Mouse (Mus musculus): ENCODE data around the gene Foxr1.
"Not testable (repeated sequence)": the region's sequence is repeated elsewhere in the genome, so short reads cannot be mapped to it uniquely, and the experiment has no call there.

Foxr1 gene

DNA sequence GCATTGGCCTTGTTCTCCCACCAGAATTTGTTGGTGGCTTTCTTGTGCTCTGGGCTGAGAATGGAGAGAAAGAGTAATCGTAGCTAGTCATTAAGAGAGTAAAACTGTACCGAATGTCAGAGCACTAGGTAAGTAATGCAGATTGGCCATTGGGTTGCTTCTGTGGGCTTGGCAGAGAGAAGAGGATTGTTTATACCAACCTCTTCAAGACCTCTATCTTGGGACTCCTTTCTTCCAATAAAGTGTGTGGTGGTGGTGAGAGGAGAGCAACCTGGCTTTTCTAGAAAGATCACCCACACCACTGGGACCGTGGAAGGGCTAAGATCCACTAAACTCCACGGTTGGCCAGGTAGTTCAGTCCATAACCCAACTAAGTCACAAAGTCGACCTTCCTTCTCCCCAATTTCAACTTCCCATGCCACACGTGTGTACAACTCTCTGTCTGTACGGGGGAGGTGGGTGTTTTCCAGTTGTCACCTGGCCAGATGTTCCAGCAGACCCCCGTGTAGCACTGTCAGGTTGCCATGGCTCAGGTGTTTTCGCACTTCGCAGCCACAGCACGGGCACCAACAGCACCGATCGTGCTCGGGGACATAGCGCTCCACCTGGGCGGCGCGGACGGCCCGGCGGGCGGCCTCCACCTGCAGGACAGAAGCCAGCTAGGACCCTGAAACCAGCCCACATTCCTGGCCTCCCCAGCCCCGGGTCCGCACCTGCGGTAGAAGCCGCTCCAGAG lies 23.6 kb downstream of the Foxr1 start:
- DNase-seq (ENCODE audit: low spot score in 2 of 2) = no peak

DNA sequence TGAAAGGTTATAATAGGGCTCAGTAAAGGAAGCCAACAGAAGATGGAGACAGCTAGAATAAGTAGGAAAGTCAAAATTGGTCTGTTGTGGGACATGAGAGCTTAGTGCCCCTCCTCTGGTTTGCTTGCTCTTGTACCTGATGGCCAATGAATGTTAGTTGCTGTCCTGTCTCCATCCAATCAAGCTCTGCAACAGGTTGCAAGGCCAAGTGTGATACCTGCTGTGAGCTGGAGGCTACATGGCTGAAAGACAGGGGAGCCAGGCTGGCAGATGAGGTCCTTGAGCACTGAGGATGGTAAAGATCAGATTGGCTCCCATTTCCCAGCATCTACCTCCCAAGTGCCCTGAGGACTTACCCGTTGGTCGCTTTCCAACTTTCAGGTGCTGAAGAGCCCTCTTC lies 28.2 kb downstream of the Foxr1 start:
- DNase-seq (ENCODE audit: low spot score in 2 of 2) = no peak

DNA sequence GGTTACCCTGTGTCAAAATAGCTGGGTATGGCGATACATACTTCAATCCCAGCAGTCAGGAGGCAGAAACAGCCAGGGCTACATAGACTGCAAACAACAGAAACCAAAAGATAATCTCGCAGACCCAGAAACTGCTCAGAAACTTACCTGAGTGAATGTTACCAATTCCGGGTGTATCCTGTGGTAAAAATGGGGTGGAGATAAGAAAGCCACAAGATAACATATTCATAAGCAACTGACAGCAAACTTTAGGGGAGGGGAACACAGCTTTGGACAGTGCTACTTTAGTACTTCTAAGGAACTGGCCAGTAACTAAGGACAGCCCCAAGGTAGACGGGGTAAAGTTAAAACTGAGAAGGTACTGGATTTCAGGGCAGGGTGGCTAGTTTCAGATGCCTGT lies 28.6 kb downstream of the Foxr1 start:
- no peak for DNase-seq (ENCODE audit: low spot score in 2 of 2)

DNA sequence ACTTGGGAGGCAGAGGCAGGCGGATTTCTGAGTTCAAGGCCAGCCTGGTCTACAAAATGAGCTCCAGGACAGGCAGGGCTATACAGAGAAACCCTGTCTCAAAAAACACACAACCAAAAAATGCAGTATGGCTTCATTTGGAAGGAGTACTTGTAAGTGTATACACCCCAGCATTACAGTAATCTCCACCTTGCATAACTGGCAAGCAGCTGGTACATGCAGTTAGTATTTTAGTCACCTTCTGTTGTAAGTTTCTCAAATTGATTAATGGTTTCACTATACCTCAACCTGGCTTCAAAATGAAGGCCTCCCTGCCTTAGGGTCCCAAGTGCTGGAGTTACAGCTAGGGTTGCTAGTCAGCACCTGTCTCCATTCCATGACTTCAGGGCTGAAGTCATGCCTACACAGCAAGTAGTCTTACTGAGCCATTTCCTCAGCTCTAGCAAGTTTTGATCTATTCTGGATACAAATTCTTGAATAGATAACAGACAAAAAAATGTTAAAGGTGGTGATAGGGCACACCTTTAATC lies 29.3 kb downstream of the Foxr1 start:
- no peak for DNase-seq (ENCODE audit: low spot score in 2 of 2)

DNA sequence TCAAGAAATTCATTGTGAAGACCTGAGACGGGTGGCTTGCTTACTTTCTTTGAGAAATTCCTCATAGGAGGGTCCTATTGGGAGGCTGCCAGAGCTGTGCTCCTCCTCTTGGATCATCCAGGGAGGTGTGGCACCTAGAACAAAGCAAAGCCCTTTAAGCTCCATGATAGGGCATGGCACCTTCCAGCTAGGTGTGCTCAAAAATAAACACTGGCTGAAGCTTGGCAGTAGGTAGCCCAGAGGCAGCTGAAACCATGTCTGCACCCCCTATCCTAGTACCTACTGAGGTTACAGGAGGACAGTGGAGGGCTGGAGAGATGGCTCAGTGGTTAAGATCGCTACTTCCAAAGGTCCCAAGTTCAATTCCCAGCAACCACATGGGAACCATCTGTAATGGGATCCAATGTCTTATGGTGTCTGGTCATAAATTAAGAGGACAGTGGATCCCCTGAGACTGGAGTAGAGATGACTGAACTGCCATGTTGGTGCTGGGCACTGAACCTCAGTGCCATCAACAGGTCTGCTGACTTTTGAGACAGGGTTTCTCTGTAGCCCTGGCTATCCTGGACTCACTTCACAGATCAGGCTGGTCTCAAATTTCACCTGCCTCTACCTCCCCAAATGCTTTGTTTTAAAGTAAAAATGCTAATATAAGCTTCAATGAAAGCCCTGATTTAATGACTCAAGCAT lies 30.1 kb downstream of the Foxr1 start:
- no peak for DNase-seq (ENCODE audit: low spot score in 2 of 2)

DNA sequence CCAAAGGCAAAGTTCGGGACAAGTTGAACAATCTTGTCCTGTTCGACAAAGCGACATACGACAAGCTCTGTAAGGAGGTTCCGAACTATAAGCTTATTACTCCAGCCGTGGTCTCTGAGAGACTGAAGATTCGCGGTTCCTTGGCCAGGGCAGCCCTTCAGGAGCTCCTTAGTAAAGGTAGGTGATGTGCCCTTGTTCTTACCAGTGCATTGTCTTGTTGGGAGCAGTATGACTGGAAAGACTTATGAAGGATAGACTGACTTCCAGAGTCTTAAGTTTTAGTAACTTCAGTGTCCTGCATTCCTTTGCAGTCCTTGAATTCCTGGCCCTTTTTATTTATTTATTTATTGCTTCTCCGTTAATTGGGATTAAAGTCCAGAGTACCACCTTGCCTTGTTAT lies 32.2 kb downstream of the Foxr1 start:
- not testable (repeated sequence) for DNase-seq (ENCODE audit: low spot score in 2 of 2)

DNA sequence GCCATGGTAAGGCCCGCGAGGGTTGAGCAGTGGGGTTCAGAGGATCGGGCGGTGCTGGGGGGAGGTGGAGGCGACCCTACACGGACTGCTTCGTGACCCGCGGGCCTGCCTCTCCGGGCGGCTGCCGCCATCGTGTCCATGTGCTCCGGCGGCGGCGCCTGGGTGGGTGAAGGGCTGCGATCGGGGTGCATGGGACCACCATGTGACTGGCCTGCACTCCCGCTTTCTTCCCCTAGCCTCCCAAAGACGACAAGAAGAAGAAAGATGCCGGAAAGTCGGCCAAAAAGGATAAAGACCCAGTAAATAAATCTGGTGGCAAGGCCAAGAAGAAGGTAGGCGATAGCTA lies 33.2 kb downstream of the Foxr1 start:
- DNase-seq (ENCODE audit: low spot score in 2 of 2) = no peak

DNA sequence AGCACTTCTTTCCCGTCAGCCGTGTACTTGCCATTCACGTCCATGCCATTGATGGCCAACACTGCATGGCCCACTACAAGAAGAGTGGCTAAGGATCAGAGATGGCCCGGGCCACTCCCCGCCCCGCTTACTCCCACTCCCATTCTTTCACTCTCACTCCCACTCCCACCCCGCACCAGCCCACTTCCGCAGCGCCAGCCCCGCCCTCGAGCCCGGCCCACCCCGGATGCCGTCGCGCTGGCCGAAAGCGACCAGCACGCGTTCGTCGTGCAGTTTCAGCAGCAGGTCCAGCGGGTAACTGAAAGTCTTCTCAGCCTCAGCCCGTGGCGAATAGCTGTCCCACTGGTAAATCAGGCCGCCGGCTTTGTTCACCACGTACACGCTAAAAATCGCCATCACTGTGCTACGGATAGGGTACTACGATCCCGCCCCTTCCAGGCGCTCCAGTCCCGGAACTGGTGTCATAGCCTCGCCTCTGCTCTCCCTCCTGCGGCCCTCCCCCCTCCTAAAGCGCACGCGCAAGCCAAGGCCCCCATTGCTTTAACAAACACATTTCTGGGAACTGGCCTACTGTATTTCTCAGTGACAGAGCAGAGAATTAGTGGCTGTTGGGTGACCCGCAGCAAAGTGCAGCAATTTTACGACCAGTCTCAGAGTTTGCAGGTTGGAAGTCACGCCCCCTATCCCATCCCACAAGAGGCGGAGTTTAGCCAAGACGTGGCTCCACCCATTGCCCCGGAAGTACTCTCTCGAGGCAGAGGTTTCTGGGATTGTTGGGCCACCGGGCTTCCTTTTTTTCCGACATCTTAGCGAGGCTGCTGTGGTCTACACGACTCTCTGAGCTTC lies 33.8 kb downstream of the Foxr1 start, which contains the start of the genes Rps25 and Trappc4:
Rps25 (plus strand) TSS at position 234 of the 846 bp plus-strand sequence.
Trappc4 (minus strand) TSS at position 695 of the 846 bp plus-strand sequence.
- peak; percentile 88 to 89 for DNase-seq (ENCODE audit: low spot score in 2 of 2)

DNA sequence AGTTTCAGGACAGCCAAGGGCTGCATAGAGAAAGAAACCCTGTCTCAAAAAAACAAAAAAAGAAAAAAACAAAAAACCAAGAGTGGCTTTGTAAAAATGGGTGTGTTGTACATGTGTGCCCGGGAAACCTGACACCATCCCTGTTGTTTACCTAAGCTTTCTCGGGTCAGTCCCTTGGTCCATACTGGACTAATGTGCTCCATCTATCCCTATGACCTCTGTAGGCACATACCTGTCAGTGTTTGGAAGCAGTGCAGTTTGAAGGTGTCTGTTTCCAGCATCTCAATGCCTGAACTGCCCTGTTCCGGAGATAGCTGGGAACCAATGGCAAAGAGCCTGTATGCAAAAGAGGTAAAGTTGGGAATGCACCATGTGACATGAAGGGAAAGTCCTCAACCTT lies 35.9 kb downstream of the Foxr1 start:
- no peak for DNase-seq (ENCODE audit: low spot score in 2 of 2)

DNA sequence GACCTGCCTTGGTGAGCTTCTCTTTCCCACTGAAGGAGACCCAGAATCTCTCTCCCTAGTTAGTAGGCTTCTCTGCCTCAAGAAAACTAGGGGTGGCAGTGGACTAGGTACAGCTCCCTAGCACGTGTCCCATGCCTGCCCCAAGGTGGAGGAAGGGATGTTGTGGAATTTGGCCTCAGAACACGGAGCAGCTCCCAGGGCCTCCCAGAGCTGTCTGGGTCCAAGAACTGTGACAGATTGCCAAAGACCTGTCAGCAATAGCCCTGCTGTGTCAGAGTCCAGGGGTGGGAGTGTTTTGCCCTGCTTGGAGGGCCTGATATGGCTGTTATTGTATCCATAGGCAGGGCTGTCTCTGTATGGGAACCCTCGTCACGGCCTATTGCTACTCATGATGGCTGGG lies 39.9 kb downstream of the Foxr1 start:
- DNase-seq (ENCODE audit: low spot score in 2 of 2) = no peak

DNA sequence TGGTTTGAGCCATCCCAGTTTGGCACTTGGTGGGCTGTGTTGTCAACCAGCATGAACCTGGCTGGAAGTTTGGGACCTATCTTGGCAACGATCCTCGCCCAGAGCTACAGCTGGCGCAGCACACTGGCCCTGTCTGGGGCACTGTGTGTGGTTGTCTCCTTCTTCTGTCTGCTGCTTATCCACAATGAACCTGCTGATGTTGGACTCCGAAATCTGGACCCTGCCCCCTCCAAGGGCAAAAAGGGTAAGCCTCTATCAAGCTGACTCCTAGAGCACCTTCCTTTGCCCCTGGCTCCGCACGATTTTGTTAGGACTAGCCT lies 41.2 kb downstream of the Foxr1 start:
- no peak for DNase-seq (ENCODE audit: low spot score in 2 of 2)

DNA sequence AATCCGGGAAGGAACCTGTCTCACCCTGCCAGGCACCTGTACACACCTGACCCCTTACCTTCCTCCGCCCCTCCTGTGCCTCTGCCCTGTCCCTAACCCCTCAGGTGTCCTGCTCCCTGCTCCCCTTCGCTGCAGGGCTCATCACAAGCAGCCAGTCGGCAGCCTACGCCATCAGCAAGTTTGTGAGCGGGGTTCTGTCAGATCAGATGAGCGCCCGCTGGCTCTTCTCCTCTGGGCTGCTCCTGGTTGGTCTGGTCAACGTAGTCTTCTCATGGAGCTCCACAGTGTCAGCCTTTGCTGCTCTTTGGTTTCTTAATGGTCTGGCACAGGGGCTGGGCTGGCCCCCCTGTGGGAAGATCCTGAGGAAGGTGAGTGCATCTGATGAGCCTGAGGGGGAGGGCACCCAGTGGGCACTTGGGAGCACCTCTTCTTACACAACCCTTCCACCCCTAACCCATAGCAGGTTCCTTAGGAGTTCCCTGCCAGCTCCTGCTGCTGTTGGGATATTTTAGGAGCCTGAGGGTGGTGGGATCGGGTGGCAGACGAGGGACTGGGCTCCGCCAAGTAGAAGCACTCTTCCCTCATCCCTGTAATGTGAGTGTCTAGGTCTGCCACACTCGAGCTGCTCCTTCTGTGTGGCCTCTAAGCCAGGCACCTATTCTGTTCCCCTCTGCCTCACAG lies 41.7 kb downstream of the Foxr1 start:
- no peak for DNase-seq (ENCODE audit: low spot score in 2 of 2)

DNA sequence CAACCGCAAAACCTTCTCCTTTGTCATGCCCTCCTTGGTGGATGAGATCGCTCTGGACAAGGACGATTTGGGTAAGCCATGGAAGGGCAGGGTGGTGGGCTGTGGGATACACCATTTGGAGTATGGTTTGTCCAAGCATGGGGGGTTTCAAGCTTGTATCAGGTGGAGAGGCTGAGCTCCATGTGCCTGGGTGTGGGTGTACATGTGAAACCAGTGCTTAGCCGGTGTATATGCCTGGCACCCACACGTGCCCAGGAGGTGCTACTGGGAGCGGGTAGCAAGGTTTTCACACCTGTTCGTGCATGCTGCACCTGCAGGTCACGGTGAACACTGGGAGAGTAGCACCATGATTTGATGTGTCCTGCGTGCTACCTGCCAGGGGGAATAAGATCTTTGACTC lies 42.4 kb downstream of the Foxr1 start:
- DNase-seq (ENCODE audit: low spot score in 2 of 2) = no peak

DNA sequence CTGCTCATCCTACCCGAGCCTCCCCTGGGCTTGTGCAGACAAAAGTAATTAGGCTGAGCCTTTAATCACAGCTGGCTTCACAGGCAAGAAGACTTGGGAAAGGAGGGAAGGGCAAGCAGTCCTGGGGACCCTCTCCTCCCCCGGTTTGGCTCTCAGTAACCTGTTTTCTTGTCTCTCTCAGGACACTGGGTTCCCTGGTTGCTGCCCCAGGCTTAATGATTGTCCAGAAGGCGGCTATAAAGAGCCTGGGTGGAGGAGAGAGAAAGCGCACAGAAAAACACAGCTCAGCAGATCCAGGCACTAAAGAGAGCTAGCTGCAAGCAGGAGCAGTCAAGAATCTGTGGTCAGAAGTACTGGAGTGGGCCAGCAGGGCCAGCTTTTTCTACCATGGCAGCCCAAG lies 42.8 kb downstream of the Foxr1 start:
- no peak for DNase-seq (ENCODE audit: low spot score in 2 of 2)

DNA sequence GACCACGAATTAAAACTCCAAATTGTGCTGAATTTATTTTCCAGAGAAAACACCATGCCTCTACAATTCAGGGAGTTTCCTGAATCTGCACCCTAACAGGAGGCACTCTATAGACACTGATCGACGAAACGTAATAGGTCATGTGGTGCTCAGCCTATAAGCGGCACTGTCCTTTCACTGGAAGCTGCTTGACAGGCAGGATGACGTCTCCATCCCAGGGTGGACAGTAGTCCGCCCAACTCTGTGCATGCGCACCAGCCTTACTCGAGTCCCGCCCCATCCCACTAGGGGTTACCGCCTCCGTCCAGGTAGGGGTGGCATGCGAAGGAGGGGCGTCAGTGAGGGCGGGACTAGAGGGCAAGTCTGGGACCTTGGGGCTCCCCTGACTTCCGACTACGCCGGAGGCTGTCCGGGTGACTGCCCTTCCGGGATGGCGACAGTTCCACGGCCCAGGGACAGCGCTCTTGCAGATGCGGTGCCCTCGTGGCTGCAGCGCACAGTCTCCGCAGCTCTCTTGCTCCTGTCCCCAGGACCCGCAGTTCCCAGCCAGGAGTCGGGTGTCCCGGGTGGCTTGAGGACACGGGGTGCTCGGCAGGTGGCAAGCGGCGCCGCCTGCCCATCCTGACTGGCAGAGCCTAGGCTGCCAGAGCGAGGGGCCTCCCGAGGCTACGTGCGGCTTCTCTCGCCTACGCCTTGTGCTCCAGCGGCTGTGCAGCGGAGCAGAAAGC lies 44.1 kb downstream of the Foxr1 start, which contains the start of gene Slc37a4:
Slc37a4 (plus strand) TSS at position 169 of the 728 bp plus-strand sequence.
- DNase-seq (ENCODE audit: low spot score in 2 of 2) = peak; percentile 86 to 92

DNA sequence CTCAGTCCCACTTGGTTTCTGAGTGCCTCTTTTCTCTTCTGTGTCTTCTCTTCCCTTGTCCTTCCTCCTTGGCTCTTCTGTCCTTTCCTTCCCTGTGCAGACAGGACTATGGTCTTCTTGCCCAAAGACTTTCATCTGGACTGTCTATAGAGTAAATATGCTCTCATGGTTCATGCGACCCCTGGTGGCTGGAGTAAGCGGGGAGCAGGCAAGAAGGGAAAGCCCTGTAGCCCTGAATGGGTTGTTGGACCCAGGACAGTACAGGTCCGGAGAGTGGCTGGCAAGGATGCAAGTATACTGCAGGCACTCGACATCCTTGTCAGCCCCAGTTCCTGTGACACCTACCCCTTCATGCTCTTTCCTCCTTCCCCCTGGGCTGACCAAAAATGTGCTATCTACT lies 49.5 kb downstream of the Foxr1 start:
- DNase-seq (ENCODE audit: low spot score in 2 of 2) = peak in 1 of 2 experiments; percentile 56

DNA sequence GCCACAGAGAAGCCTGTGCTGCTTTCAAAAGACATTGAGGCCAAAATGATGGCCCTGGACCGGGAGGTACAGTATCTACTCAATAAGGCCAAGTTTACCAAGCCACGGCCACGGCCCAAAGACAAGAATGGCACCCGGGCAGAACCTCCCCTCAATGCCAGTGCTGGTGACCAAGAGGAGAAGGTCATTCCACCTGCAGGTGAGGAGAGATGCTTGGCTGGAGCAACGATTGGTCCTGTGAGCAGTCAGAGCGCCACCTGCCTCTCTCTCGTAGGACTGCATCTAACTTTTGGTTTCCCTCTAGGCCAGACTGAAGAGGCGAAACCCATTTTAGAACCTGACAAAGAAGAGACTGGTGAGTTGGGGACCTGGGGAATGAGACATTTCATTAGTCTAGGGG lies 51.7 kb downstream of the Foxr1 start:
- DNase-seq (ENCODE audit: low spot score in 2 of 2) = no peak

DNA sequence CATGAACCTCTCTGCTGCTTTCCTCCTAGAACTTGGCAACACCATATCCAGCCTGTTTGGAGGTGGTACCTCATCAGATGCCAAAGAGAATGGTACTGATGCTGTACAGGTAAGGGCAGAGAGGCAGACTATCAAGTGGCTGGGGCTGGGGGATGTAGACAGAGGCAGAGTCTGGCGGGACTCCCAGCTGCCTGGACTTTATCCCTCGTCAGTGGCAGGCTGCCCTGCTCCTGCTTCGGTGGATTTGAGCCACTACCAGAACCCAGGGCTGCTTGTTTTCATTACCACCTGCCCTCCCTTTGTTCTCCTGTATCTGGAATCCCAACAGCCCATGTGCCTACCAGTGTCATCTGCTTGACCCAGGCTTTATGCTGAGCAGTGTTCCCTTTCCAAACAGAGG lies 53.7 kb downstream of the Foxr1 start:
- no peak for DNase-seq (ENCODE audit: low spot score in 2 of 2)

DNA sequence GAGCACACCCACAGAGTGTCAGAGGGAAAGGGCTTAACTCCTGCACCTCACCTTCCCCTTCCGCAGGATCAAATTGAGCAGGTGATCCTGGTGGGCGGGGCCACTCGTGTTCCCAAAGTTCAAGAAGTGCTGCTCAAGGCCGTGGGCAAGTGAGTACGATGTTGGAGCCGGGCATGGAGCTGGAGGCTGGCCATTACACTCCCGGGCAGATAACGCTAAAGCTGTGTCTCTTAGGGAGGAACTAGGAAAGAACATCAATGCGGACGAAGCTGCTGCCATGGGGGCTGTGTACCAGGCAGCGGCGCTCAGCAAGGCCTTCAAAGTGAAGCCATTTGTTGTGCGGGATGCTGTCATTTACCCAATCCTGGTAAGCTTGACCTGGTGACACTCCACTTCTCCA lies 56.3 kb downstream of the Foxr1 start:
- DNase-seq (ENCODE audit: low spot score in 2 of 2) = no peak

Data from frontal cortex, postnatal 14 days (tissue).